Mouse (Mus musculus): ENCODE measurements at regions not wholly inside any gene's neighbourhood (a gene's known extent, or its start where the extent isn't known, plus 50 kb on each side); places are given as distances from the start of the nearest gene placed in this dataset.

DNA sequence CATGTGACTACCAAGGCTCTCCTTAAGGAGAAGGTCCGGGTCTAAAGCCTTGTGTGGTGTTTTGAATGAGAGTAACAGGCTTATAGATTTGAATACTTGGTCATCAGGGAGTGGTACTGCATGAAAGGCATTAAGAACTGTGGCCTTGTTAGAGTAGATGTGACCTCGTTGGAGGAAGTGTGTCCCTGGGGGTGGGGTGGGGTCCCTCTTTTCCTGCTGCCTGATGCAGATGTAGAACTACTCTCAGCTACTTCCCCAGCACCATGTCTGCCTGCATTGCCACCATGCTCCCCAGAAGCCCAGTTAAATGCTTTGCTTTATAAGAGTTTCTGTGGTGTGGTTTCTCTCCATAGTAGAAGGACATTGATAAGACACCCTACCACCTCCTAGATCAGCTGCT lies 367.9 kb downstream of the Cbln4 start:
- no peak for TF ChIP-seq CTCF (IDR thresholded peaks at IDR 0.05; ENCODE audit: insufficient read depth, low read length)
- no peak for TF ChIP-seq POLR2A (IDR thresholded peaks at IDR 0.05; ENCODE audit: borderline replicate concordance, extremely low read depth, low read depth, low read length)

All from lung, adult 2 months (tissue).